Mouse (Mus musculus): ENCODE measurements around the gene Pld1.

The Pld1 gene

GRCm38 (mm10) chr3:28162346-28162745 lies 223.9 kb downstream of the Pld1 start:
- H3K36me3 ChIP-seq (ENCODE audit: control insufficient read depth, insufficient read depth, low read length, poor library complexity, severe bottlenecking), result no peaks in the 10 kb centered on the region

GRCm38 (mm10) chr3:28164678-28165077 lies 226.2 kb downstream of the Pld1 start:
- DNase-seq (ENCODE audit: low read depth, low spot score), result no peak
- no peaks in the 10 kb centered on the region for H3K36me3 ChIP-seq (ENCODE audit: control insufficient read depth, insufficient read depth, low read length, poor library complexity, severe bottlenecking)
- H3K27me3 ChIP-seq (ENCODE audit: control insufficient read depth, insufficient read depth, low read length, poor library complexity, severe bottlenecking), result no peaks in the 10 kb centered on the region

More at GRCm38 (mm10) chr3:28162346-28162745, 223.9 kb downstream of the Pld1 start:
- no peak for DNase-seq (ENCODE audit: low read depth, low spot score)
- no peaks in the 10 kb centered on the region for H3K27me3 ChIP-seq (ENCODE audit: control insufficient read depth, insufficient read depth, low read length, poor library complexity, severe bottlenecking)

- no peaks in the 10 kb centered on the region for H3K27me3 ChIP-seq (ENCODE audit: control insufficient read depth, insufficient read depth, low read length, poor library complexity, severe bottlenecking)
- DNase-seq (ENCODE audit: low read depth, low spot score), result peak; percentile 66
- H3K36me3 ChIP-seq (ENCODE audit: control insufficient read depth, insufficient read depth, low read length, poor library complexity, severe bottlenecking), result no peaks in the 10 kb centered on the region
These were observed 227.1 kb downstream of the Pld1 start for GRCm38 (mm10) chr3:28165598-28165997.

- Histone ChIP-seq H3K27me3 (ENCODE audit: control insufficient read depth, insufficient read depth, low read length, poor library complexity, severe bottlenecking) (no peaks in the 10 kb centered on the region), H3K36me3 (ENCODE audit: control insufficient read depth, insufficient read depth, low read length, poor library complexity, severe bottlenecking) (no peaks in the 10 kb centered on the region)
- no peak for DNase-seq (ENCODE audit: low read depth, low spot score)
These were observed 229.5 kb downstream of the Pld1 start for GRCm38 (mm10) chr3:28167796-28168505.

- Histone ChIP-seq H3K27me3 (ENCODE audit: control insufficient read depth, insufficient read depth, low read length, poor library complexity, severe bottlenecking) (no peaks in the 10 kb centered on the region), H3K36me3 (ENCODE audit: control insufficient read depth, insufficient read depth, low read length, poor library complexity, severe bottlenecking) (no peaks in the 10 kb centered on the region)
- peak; percentile 65 for DNase-seq (ENCODE audit: low read depth, low spot score)
These were observed 232.6 kb downstream of the Pld1 start for GRCm38 (mm10) chr3:28170911-28171618.

- DNase-seq (ENCODE audit: low read depth, low spot score), result no peak
- H3K36me3 ChIP-seq (ENCODE audit: control insufficient read depth, insufficient read depth, low read length, poor library complexity, severe bottlenecking), result no peaks in the 10 kb centered on the region
These were observed 237.8 kb downstream of the Pld1 start for GRCm38 (mm10) chr3:28175997-28176967.

GRCm38 (mm10) chr3:28178333-28178732 lies 239.8 kb downstream of the Pld1 start:
- H3K36me3 ChIP-seq (ENCODE audit: control insufficient read depth, insufficient read depth, low read length, poor library complexity, severe bottlenecking), result no peaks in the 10 kb centered on the region
- DNase-seq (ENCODE audit: low read depth, low spot score), result no peak
- no peaks in the 10 kb centered on the region for H3K27me3 ChIP-seq (ENCODE audit: control insufficient read depth, insufficient read depth, low read length, poor library complexity, severe bottlenecking)

More at GRCm38 (mm10) chr3:28175997-28176967, 237.8 kb downstream of the Pld1 start:
- no peaks in the 10 kb centered on the region for H3K27me3 ChIP-seq (ENCODE audit: control insufficient read depth, insufficient read depth, low read length, poor library complexity, severe bottlenecking)

Measured in splenic B cell, adult 2 months (primary cell).